Mouse (Mus musculus) frontal cortex, postnatal 25 days (tissue): ENCODE measurements around the gene Nup188.

Experiments
- DNase-seq, 2 experiments: peaks; one replicate each; pipeline ENCODE4 v3.0.0; 2022; ENCODE audit warnings: low spot score in 2 of 2

Nup188 gene

DNA sequence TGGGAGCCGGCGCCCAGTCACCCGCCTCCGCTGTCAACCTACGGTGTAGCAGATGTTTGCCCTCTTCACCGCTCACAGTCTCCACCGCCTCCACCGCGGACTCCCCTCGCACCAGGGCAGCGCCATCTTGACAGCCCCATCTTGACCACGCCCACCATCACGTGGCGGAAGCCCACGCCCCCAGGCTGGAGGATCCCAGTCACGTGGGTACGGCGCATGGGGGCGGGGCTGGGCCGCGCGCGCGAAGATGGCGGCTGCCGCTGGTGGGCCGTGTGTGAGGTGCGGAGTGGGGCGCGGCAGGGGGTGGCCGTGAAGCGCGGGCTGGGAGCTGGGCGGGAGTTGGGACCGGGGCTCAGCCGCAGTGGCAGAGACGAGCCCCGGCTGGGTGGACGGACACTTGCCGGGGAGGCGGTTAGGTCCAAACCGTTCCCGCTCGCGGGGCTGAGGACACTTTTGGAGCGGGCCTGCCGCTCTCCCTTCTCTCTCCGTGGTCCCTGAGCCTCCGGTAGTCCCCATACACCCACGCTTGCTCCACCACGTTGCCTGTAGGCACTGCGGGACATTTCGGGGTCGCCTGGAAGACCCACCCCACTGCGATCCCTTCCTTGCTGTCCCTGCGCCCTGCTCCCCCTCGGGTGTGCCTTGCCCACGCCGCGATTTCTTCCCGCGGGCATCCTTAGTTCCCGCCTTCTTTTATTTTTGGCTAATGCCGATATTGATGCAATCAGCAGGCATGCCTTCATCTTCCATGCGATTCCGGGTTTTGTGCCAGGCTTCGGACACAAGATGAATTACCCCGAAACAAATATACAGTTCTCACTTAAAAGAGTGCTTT lies at the start of gene Nup188, which contains the start of gene Dolk:
TSS of gene Nup188 (plus strand) at position 206 of the 835 bp plus-strand sequence.
TSS of gene Dolk (minus strand) at position 143 of the 835 bp plus-strand sequence.
- DNase-seq = peak; percentile 91 to 94

GRCm38 (mm10) chr2:30236426-30237198 lies 49.6 kb upstream of the Nup188 start:
- DNase-seq = no peak

DNA sequence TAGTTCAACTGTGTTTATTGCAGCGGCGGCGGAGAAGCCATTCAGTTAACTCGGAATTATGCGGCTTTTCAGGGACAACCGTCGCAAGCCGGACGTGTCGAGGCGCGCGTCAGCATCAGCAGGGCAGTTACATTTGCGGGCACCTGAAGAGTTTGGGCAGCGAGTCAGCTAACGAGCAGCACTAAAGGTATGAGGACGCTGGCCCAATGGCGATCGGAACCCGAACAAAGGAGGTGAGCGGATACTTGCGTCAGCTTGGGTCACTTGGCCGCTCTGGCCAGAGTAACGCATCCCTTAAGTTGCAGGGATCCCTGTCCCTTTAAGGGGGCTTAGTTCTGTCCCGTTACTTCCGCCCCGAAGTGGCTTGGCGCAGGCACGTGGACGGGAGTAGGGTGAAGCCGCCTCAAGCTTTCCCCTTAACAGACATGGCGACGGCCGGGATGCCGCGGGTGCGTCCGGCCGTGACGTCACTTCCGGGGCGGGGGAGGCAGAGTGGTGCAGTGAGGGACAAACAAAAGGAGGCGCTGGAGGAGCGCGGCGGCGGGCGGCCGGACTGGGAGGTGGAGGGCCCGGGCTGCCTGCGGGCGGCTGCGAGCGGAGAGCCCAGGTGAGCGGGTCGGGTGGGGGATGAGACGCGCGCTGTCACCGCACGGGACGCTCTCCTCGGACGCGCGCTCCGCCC lies 48.9 kb upstream of the Nup188 start, which contains the start of gene Lrrc8a:
TSS of gene Lrrc8a (plus strand) at position 517 of the 682 bp plus-strand sequence.
- peak; percentile 99 for DNase-seq

DNA sequence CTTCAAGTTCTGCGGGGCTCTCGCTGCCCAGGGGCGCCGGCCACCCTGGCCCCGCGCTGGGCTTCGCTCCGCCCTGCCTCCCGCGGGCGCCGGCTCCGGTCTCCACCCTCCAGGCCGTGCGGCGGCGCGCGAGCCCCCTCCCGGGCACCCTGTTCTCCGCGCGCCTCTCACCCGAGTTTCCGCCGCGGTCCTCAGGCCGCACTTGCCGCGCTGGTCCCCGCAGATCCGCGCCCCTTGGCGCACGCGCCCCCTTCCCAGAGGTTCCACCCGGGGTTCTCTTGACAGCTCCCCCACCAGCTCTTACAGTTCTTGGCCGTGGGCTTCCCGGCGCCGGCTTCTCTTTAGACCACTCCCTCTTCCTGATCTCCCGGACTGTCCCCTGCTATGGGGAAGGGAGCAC lies 48.3 kb upstream of the Nup188 start:
- peak; percentile 35 to 39 for DNase-seq

DNA sequence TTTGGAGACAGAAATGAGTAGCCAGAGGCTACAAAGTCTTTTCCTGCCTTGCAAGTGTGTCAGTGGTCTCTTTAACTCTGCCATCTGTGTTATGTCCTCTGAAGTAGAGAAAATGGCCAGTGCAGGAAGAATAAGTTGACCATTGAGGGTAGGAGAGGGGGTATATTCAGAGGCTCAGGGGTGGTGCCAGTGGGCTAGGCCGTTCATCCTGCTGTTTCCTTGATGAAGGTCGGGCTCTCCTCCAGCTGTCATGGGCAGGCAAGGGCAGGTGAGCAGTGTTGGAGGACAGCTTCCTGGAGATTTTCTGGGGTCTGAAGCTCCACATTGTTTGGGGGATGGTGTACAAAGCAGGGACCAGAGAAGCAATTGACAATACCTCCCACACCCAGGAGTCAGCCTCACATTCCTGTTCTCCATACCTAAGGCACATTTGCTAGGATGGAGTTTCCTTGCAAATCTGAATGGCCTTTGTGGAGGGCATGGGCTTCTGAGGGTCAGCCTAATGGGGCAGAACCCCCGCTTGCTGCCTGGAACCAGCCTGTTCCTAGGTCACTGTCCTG lies 47.2 kb upstream of the Nup188 start:
- DNase-seq = no peak

DNA sequence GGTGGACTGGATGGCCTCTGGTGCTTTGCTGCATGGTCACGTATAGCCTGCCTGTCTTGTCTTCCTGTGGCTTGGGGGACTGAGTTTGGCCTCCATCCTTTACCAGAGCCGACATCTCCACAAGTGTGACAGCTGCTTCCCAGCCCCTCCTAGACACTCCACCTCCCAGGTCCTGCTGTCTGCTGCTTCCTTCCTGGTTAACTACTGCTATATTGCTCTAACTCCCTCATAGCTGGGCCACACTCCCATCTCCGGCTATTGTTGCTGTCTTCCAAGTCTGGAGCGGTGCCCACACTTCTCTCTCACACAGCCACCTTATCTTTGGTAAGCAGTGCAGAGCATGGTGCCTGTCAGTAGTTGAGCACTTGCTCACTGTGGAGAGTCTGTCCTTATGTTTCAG lies 46.4 kb upstream of the Nup188 start:
- no peak for DNase-seq

GRCm38 (mm10) chr2:30240267-30240666 lies 45.9 kb upstream of the Nup188 start, which contains the start of gene Gm28035:
Gene Gm28035, plus strand, starts transcription at chr2:30240567.
- no peak for DNase-seq

- no peak for DNase-seq
Measured at GRCm38 (mm10) chr2:30242509-30242908, 43.7 kb upstream of the Nup188 start.

DNA sequence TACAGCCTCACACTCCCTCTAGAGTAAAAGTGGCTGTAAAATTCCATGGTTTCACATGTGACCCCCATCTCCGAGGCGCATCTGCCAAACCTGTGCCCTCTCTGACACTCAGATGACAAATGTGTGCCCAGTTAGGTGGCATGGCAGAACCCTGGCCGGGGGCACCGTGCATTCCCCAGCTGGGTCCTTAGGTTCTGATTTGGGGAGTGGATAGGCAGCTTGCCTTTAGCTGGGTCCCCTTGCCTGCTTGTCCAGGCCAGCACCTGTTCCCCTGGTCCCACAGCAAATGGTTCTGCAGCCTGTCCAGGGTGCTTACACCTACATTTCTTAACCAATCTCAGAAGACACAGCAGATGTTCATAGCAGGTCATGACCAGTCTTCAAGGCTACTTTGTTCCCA lies 42.8 kb upstream of the Nup188 start:
- no peak for DNase-seq

DNA sequence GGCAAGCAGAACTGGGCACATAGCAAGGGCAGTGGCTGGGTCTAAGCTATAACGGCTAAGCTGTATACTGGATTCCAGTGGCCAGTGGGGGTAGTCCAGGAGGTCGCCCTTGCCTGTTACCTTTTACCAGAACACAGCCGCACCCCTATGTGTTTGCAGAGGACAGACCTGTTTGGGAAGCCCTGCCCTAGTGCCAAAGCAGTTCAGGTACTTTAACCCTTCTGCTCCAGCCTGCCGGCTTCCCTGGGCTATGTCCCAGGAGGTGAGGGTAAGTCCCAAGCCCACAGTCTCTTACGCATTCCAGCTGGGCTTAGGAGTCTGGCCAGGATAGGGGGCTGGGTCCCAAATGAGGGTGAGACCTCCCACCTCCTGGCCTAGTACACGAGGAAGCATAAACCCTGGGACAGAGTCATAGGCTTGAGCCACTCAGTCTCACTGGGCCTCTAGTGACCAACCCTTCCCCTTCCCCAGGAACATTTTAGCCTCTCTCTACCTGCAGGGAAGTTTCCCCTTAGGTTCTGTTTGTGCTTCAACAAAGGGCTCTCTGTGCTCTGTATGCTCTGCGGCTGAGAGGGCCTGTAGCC lies 41.5 kb upstream of the Nup188 start:
- no peak for DNase-seq

DNA sequence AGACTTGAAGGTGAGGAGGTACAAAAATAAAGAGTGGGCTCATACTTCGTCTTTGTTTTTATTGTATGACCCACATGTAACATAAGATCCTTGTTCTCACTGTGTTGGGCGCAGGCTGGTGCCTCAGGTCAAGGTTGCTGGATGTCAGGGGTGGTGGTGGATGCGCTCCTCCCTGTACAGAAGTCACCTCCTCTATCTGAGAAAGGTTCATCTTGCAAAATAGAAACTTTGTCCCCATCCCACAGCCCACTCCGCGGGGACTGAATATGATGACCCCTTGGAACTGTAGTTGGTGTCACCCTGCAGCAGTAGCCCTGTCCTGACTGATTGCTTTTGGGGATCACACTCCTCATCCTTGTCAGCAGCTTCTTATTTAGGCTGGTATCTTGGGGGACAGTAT lies 39.2 kb upstream of the Nup188 start:
- no peak for DNase-seq

GRCm38 (mm10) chr2:30247681-30248080 lies 38.5 kb upstream of the Nup188 start:
- no peak for DNase-seq

DNA sequence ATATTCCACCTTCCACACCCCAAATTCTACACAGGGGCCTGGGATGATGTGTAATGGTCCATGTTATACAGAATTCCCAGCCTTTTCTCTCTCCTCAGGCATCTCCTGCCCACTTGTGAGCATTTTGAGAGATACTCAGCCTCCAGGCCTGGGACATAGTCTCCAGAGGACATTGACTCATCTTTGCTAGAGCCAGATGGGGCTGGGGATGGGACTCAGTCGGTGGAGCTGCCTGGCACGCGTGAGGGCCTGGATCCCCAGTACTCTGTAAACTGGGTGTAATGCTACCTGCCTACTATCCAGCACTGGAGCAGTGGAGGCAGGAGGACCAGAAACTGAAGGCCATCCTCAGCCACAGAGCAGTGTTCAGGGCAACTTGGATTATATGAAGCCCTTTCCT lies 37.0 kb upstream of the Nup188 start:
- DNase-seq = no peak

DNA sequence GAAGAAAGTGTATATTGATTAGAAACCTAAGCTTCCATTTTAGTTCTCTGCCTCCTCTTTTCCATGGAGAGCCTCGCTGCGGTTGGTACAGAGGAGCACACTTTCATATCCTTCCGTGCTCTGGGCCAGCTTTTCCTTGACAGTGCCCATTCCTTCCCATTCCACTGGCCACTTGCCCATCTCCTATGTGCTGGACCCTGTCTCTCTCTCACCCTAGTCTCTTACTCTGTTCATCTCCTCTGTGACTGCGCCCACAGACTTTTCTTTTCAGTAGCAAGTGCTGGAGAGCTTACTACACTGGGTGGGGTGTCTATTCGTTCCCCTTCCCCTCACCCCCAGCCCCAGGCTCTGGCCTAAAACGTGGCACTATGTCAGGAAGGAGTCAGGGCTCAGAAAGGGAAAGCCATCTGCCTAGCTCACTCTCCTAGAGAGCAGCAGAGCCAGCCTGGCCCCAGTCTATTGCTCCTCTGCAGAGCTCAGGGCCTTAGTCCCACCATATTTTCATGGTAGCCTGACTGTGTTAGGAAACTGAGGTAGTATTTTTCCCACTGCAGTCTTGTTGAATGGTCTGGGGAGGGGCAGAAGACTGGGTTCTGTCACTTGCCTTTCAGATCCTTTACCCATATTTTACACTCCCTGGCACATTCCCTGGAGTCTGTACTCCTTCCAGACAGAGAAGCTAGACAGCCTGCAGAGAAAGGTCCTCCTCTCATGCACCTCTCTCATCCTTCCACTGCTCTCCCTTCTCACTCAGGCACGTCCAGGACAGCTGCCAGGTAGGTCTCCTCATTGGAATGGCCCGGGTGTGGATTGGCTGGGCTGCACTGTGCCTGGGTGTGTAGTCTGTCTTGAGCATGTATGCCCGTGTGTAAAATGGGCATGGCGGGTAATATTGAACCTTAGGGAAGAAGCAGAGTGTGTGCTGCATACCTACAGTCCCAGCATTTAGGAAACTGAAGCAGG lies 35.8 kb upstream of the Nup188 start:
- no peak for DNase-seq

DNA sequence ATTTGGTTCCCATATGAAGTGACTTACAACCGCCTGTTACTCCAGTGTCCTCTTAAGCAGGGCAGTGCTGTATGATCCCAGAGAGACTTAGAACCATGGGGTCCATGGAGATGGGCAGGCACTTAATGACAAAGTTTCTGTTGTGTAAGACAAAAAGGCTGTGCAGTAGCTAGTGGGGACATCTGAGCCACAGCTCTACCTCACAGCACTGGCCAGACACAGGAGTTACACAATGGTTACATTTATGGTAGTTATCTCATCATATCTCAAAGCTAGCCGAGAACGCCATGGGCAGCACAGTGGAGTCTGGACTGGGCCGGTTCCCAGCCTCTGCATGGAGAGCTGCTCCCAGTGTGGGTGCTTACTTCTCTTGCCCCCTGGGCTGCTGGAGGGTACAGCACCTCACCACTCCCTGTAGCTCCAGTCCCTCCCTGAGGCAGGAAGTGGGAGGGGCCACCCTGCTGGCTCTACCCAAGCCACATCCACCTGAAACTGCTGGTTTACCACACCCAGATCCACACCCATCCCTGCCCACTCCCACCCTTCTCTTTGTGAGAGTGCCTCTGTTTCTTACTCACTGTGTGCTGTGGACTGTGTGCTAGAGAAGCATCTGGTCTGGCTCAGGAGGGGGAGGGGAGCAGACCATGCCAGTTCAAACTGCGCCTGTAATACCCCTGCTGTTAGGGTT lies 34.6 kb upstream of the Nup188 start:
- DNase-seq = no peak

GRCm38 (mm10) chr2:30252521-30252920 lies 33.7 kb upstream of the Nup188 start:
- no peak for DNase-seq

DNA sequence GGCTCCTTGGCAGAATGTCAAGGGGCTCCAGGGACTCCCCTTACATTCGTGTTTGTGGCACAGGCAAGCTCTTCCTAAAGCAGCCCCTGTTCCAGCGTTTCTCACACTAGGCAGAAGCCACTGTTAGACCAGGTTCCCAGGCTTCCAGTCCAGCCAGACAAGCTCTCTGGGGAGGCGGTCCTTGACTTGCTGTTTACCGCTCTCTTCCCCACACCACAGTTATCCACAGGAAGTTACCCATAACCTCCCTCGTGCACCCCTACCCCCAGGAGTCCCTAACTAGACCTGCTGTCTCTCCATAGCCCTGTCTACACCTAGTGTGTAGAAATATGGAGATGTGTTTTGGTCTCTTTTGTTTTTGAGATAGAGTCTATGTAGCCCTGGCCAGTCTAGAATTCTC lies 32.4 kb upstream of the Nup188 start:
- DNase-seq = no peak

GRCm38 (mm10) chr2:30255631-30256395 lies 30.4 kb upstream of the Nup188 start:
- no peak for DNase-seq
